Mouse (Mus musculus) ES-Bruce4 (cell line): ENCODE results near the gene Clint1. TPM values are rescaled to one million over a fixed set of nuclear protein-coding genes. Genes with fewer than 3 reads are reported as not detected.

Experiments
- H3K27ac ChIP-seq: 2 replicates; pipeline ENCODE4 v1.5.1; 2012; ENCODE audit warnings: low read length, inconsistent platforms; ENCODE audit not compliant: insufficient read depth
- H3K27me3 ChIP-seq: 2 replicates; pipeline ENCODE4 v1.6.1; 2012; ENCODE audit warnings: mild to moderate bottlenecking, low read length, inconsistent platforms; ENCODE audit not compliant: control insufficient read depth, poor library complexity, insufficient read depth, severe bottlenecking
- H3K36me3 ChIP-seq: 2 replicates; pipeline ENCODE4 v1.6.1; 2012; ENCODE audit warnings: inconsistent platforms, mild to moderate bottlenecking, low read length, moderate library complexity; ENCODE audit not compliant: control insufficient read depth, poor library complexity, insufficient read depth, severe bottlenecking
- H3K4me1 ChIP-seq: one replicate; pipeline ENCODE4 v1.8.1; 2011; ENCODE audit warnings: low read length; ENCODE audit not compliant: control insufficient read depth, insufficient read depth
- H3K4me3 ChIP-seq: 2 replicates; pipeline ENCODE4 v1.5.1; 2011; ENCODE audit warnings: low read depth, mild to moderate bottlenecking, low read length
- H3K9ac ChIP-seq: 2 replicates; pipeline ENCODE4 v1.6.1; 2012; ENCODE audit warnings: low read depth, mild to moderate bottlenecking, inconsistent platforms; ENCODE audit not compliant: poor library complexity, severe bottlenecking
- H3K9me3 ChIP-seq: replicated peaks from 2 replicates; pipeline ENCODE4 v1.6.1; 2012; ENCODE audit warnings: mild to moderate bottlenecking, low read length, inconsistent platforms; ENCODE audit not compliant: control insufficient read depth, poor library complexity, insufficient read depth, severe bottlenecking
- CTCF ChIP-seq: IDR thresholded peaks from one replicate; pipeline ENCODE4 v1.8.1; 2011; ENCODE audit warnings: low read depth, low read length
- EP300 ChIP-seq: IDR thresholded peaks from 2 replicates; pipeline ENCODE4 v1.6.1; 2011; ENCODE audit warnings: low read depth, low read length; ENCODE audit not compliant: insufficient read depth
- POLR2A ChIP-seq: IDR thresholded peaks from one replicate; pipeline ENCODE4 v1.8.1; 2011; ENCODE audit warnings: low read length; ENCODE audit not compliant: insufficient read depth
- polyA plus RNA-seq: library from polyadenylated mRNA; stranded (reverse); fragments of >200 nt; gene quantifications from 2 replicates; pipeline ENCODE4 v1.2.4, GENCODE M21; 2011; ENCODE audit warnings: low read depth; ENCODE audit not compliant: missing spikeins, insufficient read depth, insufficient read length

Gene Clint1
- polyA plus RNA-seq, 1 experiment, result 77.6 TPM

DNA sequence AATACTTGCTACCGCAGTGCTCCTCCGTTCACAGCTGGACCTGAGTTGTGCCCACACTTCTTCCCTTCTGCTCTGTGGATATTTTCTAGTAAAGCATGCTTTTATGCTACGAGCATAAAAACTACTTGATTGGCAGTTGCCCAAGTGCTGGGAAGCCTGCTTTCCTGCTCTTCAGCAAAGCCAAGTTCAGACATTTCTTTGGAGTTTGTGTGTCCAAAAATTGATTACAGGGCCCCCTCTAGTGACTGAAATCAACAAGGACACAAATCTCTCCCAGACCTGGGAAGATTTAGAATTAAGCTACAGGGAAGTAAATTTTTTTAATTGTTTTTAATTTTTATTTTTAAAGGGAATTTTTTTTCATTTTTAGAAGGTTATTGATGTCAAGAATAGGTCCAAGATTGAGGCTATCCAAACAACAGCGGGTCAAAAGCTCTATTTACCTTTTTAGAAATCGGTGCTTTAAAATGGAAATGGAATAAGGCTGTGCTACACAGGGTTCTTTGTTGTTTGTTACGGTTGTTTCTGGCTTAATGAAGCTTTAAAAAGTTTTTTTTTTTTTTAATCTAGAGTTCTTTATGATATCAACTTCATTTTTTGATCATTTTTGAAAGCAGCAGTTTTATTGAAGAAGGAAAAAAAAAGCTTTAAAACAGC lies 29.3 kb downstream of the Clint1 start:
- H3K4me1 ChIP-seq, result no peaks in the 10 kb centered on the region
- TF ChIP-seq EP300, result no peak
- no peak for TF ChIP-seq POLR2A
- no peak for TF ChIP-seq CTCF

DNA sequence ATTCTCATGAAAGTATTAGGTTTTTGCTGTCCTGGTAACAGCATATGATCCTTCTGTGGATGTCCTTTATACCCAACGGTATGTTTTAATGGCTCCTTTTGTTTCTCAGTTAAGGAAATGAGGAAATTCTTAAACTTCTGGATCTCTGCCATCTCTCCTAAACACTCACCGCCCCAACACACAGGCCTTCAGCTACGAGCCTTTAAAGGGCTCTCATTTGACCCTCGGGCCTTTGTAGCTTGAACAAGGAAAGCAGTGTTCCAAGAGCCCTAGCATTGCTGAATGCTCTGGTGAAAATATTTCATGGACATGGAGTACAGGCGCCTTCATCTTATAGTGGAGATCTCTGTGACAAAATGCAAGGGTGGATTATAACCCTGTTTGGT lies 29.8 kb downstream of the Clint1 start:
- Histone ChIP-seq H3K4me1 (no peaks in the 10 kb centered on the region), H3K36me3 (peaks cover 17% of the 10 kb centered on the region), H3K27ac (no peak overlapping the region), H3K9ac (no peak overlapping the region), H3K4me3 (no peak overlapping the region), H3K27me3 (no peaks in the 10 kb centered on the region), H3K9me3 (no peaks in the 10 kb centered on the region)
- TF ChIP-seq POLR2A (no peak), EP300 (no peak), CTCF (no peak)

More for the DNA sequence above, 29.3 kb downstream of the Clint1 start:
- H3K9me3 ChIP-seq, result no peaks in the 10 kb centered on the region
- H3K9ac ChIP-seq, result no peak overlapping the region
- no peak overlapping the region for H3K27ac ChIP-seq
- no peaks in the 10 kb centered on the region for H3K27me3 ChIP-seq
- H3K36me3 ChIP-seq, result peaks cover 14% of the 10 kb centered on the region
- no peak overlapping the region for H3K4me3 ChIP-seq

DNA sequence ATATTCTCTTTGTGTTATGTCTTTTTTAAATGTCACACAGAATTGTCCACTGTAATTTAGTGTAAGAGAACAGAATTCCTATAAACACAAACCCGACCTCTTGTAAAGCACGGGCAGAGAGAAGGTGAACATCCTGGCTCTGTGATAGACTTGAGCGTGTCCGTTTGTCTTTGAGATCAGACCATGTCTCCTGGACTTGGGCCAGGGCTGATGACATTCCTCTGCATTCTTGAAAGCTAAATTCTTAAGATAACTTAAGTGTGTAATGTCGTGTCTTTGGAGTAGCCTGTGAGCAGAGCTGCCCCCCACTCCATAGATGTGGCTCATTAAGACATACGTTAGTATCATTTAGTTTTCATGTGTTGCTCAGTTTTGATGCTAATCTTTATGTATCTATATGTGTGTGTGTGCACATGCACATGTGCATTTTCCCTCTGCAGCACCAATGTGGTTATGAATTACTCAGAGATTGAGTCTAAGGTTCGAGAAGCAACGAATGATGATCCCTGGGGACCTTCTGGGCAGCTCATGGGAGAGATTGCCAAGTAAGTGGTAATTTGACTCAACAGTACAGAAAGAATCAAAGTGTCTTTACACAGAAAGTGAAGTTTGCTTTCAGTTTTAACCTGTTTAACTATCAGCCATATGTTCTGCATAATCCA lies 31.6 kb downstream of the Clint1 start:
- no peak overlapping the region for H3K4me3 ChIP-seq
- H3K36me3 ChIP-seq, result peaks cover 26% of the 10 kb centered on the region
- no peaks in the 10 kb centered on the region for H3K9me3 ChIP-seq
- no peaks in the 10 kb centered on the region for H3K4me1 ChIP-seq
- H3K9ac ChIP-seq, result no peak overlapping the region
- no peak for TF ChIP-seq EP300
- no peak for TF ChIP-seq CTCF
- no peak for TF ChIP-seq POLR2A
- no peak overlapping the region for H3K27ac ChIP-seq
- no peaks in the 10 kb centered on the region for H3K27me3 ChIP-seq

DNA sequence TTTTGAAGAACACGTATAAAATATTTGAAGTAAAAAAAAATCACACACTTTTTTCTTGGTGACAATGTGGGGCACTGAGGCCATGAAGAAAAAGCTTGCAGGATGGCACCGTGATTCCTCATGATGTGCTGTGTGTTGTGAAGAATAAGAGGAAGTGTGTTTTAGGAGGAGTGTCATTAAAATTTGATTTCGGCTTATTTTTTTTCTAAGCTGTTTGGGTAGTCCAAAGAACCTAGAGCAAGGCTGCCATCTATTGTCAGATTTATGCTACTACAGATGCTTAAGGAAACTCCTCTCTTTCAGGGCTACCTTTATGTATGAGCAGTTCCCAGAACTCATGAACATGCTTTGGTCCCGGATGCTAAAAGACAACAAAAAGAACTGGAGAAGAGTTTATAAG lies 32.2 kb downstream of the Clint1 start:
- H3K27ac ChIP-seq, result no peak overlapping the region
- no peaks in the 10 kb centered on the region for H3K4me1 ChIP-seq
- no peak overlapping the region for H3K9ac ChIP-seq
- H3K9me3 ChIP-seq, result no peaks in the 10 kb centered on the region
- no peak for TF ChIP-seq EP300
- TF ChIP-seq POLR2A, result no peak
- no peak for TF ChIP-seq CTCF
- peaks cover 26% of the 10 kb centered on the region for H3K36me3 ChIP-seq
- H3K4me3 ChIP-seq, result no peak overlapping the region
- no peaks in the 10 kb centered on the region for H3K27me3 ChIP-seq

DNA sequence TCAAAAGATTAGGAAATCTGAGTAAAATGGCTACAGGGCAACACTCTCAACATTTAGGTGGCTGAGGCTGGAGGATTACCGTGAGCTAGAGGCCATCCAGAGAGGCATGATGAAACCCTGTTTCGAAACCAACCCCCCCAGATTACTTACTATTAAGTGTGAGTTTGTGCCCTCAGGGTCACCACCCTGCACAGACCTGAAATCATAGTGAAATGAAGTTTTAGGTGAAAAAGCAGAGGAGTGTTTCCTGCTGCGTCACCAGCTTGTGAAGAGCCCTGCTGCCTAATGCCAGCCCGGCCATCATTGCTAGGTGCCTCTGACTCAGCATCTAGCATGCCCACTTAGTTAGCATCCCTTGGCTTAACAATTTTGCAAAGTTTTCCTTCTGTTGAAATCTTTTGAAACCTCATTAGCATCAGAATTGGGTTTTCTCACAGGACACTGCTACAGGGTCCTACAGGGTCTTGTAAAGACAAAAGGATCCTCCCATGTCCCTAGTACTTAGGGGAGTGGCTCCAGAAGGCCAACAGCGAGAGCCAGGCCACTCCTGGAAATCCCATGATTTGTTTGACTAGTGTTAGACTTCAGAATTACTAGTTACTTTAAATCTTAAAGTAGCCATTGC lies 33.9 kb downstream of the Clint1 start:
- Histone ChIP-seq H3K27ac (peak overlapping the region; percentile 86), H3K9me3 (no peaks in the 10 kb centered on the region)
- TF ChIP-seq POLR2A, result no peak
- no peak for TF ChIP-seq EP300
- no peak for TF ChIP-seq CTCF

DNA sequence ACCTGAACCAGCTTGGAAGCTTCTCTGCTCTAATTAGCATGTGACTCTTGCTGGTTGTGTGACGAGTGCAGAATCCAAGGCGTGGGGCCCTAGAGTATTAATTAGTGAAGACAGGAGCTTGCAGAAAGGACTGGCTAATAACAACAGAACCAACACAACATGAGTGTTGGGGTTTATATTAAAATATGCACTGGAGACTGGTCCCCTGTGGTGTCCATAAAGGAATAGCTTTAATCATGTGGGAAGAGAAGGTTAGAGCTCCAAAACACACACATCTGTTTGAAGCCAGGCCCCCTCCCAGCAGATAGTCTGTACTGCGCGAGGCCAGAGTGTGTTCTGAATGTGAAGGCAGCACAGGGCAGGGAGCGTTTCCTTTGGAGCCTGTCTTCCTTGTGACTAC lies 34.7 kb downstream of the Clint1 start:
- Histone ChIP-seq H3K4me1 (no peaks in the 10 kb centered on the region), H3K27ac (no peak overlapping the region), H3K4me3 (no peak overlapping the region), H3K9me3 (no peaks in the 10 kb centered on the region), H3K36me3 (peaks cover 37% of the 10 kb centered on the region), H3K27me3 (no peaks in the 10 kb centered on the region), H3K9ac (no peak overlapping the region)
- TF ChIP-seq POLR2A (no peak), EP300 (no peak), CTCF (no peak)

More for the DNA sequence above, 33.9 kb downstream of the Clint1 start:
- H3K4me1 ChIP-seq, result no peaks in the 10 kb centered on the region
- peaks cover 29% of the 10 kb centered on the region for H3K36me3 ChIP-seq
- no peaks in the 10 kb centered on the region for H3K27me3 ChIP-seq
- no peak overlapping the region for H3K4me3 ChIP-seq
- no peak overlapping the region for H3K9ac ChIP-seq
